Mouse (Mus musculus): ENCODE data around the gene Fkbp1a. TPM values are rescaled to one million over a fixed set of nuclear protein-coding genes. Genes with fewer than 3 reads are reported as not detected.
A peak's percentile ranks its signal among the peaks of the same experiment; 100 is the strongest.

Fkbp1a gene
- polyA plus RNA-seq (2015; fragmentation: Nextera tagmentation; extraction: Ambion mirVana): 537 and 561 TPM in 2 replicates

DNA sequence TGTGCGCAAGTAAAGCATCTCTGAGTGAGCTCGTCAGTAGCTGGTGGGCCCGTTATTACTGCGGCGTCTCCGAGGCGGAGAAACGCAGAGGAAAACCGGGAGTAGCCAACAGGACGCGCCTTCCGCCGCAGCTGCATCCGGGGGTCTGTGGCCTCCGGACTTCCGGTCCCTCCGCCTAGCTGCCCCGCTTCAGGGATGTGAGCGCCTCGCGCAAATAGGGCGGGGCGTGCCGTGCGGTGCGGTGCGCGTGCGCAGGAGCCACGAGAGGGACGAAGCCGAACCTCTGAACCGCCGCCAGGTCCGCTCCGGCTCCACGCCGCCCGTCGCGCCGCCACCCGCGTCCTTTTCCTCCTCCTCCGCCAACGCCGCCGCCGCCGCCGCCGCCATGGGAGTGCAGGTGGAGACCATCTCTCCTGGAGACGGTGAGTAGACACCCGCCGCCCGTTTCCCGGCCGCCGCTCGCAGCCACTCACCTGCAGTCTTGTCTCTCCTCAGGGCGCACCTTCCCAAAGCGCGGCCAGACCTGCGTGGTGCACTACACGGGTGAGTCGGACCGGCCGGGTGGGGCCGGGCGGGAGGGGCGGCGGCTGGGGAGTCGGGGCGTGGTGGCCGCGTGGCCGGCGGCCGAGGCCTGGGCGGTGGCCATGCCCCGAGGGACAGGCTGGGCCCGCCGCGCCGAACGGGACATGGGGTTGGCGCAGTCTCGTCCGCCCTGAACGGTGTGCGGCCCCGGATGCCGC is at the start of gene Fkbp1a:
Gene Fkbp1a (plus strand): TSS at position 161 of the 740 bp plus-strand sequence.
- Histone ChIP-seq H3K27me3 (replicated peaks; ENCODE audit: control insufficient read depth, insufficient read depth, low read length) (no peaks in the 10 kb centered on the region), H3K27ac (ENCODE audit: low read length) (peak within 1 kb of the TSS; percentile 95), H3K4me2 (ENCODE audit: low read depth, low read length) (peak within 1 kb of the TSS; percentile 55), H3K36me3 (ENCODE audit: control insufficient read depth, insufficient read depth, low read length) (0 out of 2 replicates have a peak, but pooled peaks cover 2% of the 10 kb centered on the region), H3K4me3 (ENCODE audit: low read length) (peak within 1 kb of the TSS; percentile 88), H3K9ac (ENCODE audit: low read depth, low read length) (peak within 1 kb of the TSS; percentile 97), H3K4me1 (ENCODE audit: control insufficient read depth, insufficient read depth, low read length) (peaks cover 29% of the 10 kb centered on the region), H3K9me3 (ENCODE audit: control insufficient read depth, low read length) (no peaks in the 10 kb centered on the region)
- under 1% methylated on average over 79 of the region's 93 CpGs for WGBS
- peak; percentile 98 for ATAC-seq

DNA sequence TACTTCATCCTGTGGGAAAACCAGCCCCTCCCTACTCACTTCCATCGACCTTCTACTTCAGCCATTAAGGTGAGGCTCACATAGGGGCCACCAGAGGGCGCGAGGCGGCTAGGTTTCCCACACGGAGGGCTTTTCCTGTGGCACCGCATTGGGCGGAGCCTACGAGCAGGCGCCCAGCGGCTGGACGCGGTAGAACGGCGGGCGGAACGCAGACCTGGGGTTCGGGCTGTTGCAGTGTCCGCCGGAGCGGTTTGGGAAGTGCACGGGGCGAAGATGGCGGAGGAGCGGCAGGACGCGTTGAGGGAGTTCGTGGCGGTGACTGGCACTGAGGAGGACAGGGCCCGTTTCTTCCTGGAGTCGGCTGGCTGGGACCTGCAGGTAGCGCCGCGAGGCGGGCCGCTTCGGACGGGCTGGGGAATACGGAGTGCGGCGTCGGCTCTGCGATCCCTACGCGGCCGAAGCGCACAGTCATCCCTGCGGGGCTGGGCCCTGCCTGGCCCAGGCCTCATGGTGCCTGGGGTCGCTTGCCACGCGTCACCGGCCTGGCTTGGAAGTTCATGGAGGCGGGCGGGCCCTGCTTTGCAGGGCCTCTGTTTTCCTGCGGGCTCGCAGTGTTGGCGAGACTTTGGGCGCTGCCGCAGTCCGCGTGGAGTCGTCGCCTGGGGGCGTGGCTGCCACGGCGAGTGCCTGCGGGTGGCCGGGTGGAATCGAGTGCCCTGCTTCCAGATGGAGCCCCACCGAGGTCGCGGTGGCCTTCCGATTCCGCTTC is 48.1 kb upstream of the Fkbp1a start, which contains the start of gene Nsfl1c:
Gene Nsfl1c (plus strand): TSS at position 148 of the 769 bp plus-strand sequence.
- Histone ChIP-seq H3K4me3 (ENCODE audit: low read length) (peak within 1 kb of the TSS; percentile 97), H3K36me3 (ENCODE audit: control insufficient read depth, insufficient read depth, low read length) (peaks cover 3% of the 10 kb centered on the region; the same call in 1 of the 2 replicates), H3K4me1 (ENCODE audit: control insufficient read depth, insufficient read depth, low read length) (0 out of 2 replicates have a peak, but pooled peaks cover 2% of the 10 kb centered on the region), H3K27me3 (replicated peaks; ENCODE audit: control insufficient read depth, insufficient read depth, low read length) (no peaks in the 10 kb centered on the region), H3K27ac (ENCODE audit: low read length) (peak within 1 kb of the TSS; percentile 23; the same call in 1 of the 2 replicates), H3K9ac (ENCODE audit: low read depth, low read length) (peak within 1 kb of the TSS; percentile 95), H3K9me3 (ENCODE audit: control insufficient read depth, low read length) (no peaks in the 10 kb centered on the region), H3K4me2 (ENCODE audit: low read depth, low read length) (peak within 1 kb of the TSS; percentile 77)
- peak; percentile 100 for ATAC-seq
- under 1% methylated on average over 73 of the region's 73 CpGs for WGBS

DNA sequence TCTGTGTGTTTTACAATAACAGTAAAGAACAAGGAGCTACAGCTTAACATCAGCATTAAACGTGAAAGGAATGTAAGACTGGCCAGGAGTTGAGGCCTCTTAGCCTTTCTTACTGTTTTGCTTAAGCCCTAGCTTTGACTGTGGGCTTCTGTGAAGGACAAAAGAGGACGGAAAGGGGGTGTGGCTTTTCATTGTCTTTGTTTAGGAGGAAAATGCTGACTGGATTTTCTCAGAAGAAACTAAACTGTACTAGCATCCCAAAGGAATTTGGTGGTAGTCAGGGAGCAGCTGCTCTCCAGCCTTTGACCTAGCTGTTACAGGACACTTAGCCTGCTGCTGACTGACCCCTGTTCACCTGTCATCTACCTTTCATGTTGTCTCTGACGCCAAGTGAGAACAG is 43.9 kb upstream of the Fkbp1a start:
- H3K36me3 ChIP-seq (ENCODE audit: control insufficient read depth, insufficient read depth, low read length): peaks cover 6% of the 10 kb centered on the region; the same call in 1 of the 2 replicates
- H3K27me3 ChIP-seq (replicated peaks; ENCODE audit: control insufficient read depth, insufficient read depth, low read length): no peaks in the 10 kb centered on the region
- ATAC-seq: no peak
- no peak overlapping the region for H3K4me3 ChIP-seq (ENCODE audit: low read length)
- H3K9me3 ChIP-seq (ENCODE audit: control insufficient read depth, low read length): no peaks in the 10 kb centered on the region
- WGBS: 65% methylated on average over 3 of the region's 3 CpGs
- no peak overlapping the region for H3K4me2 ChIP-seq (ENCODE audit: low read depth, low read length)
- H3K4me1 ChIP-seq (ENCODE audit: control insufficient read depth, insufficient read depth, low read length): 0 out of 2 replicates have a peak, but pooled peaks cover 2% of the 10 kb centered on the region
- H3K9ac ChIP-seq (ENCODE audit: low read depth, low read length): no peak overlapping the region
- H3K27ac ChIP-seq (ENCODE audit: low read length): no peak overlapping the region

DNA sequence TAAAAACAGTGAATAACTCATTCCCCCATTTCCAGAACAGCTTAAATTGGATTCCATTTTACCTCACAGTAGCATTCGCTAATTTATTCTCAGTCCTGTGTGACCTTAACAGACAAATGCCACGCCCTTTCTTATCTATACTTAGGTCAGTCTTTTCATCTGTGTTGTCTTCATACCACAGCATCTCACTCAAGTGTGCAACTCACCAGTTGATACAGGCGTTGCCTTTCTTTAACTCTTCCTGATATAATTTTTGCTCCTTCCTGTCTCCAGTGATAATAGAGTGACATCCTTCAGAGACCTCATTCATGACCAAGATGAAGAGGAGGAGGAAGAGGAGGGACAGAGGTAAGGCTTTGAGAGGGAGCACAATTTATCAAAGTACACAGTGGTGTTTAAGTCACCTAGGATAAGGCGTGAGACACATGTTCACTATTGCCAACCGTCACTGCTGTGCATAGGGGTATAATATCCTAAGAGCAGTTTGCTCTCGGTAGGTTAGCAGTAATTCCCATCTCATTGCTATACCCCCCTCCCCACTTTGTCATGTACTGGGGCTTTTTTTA is 41.8 kb upstream of the Fkbp1a start:
- no peaks in the 10 kb centered on the region for H3K27me3 ChIP-seq (replicated peaks; ENCODE audit: control insufficient read depth, insufficient read depth, low read length)
- H3K4me2 ChIP-seq (ENCODE audit: low read depth, low read length): no peak overlapping the region
- no peak for ATAC-seq
- H3K4me1 ChIP-seq (ENCODE audit: control insufficient read depth, insufficient read depth, low read length): no peaks in the 10 kb centered on the region
- H3K9ac ChIP-seq (ENCODE audit: low read depth, low read length): no peak overlapping the region
- no peak overlapping the region for H3K27ac ChIP-seq (ENCODE audit: low read length)
- H3K36me3 ChIP-seq (ENCODE audit: control insufficient read depth, insufficient read depth, low read length): peaks cover 12% of the 10 kb centered on the region
- WGBS: 90% methylated on average over 6 of the region's 6 CpGs
- no peaks in the 10 kb centered on the region for H3K9me3 ChIP-seq (ENCODE audit: control insufficient read depth, low read length)
- no peak overlapping the region for H3K4me3 ChIP-seq (ENCODE audit: low read length)

DNA sequence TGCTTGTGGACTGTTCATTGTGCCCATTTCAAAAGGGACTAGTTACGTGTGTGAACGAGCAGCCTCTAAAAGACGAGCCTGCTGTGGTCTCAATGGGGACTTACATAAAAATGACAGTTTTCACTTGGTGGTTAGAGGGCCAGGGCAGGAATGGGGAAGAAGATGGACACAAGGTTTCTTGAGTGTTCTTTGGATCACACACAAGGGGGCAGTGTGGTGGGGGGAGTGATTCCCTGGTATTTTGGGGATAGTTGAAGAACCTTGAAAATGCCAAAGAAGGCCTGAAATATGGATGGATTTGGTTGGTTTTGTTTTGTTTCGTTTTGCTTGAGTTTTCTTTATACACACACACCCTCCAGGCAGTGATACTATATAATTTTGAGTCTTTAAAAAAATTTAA is 38.1 kb upstream of the Fkbp1a start:
- Histone ChIP-seq H3K9me3 (ENCODE audit: control insufficient read depth, low read length) (no peaks in the 10 kb centered on the region), H3K4me1 (ENCODE audit: control insufficient read depth, insufficient read depth, low read length) (no peaks in the 10 kb centered on the region), H3K4me3 (ENCODE audit: low read length) (no peak overlapping the region), H3K4me2 (ENCODE audit: low read depth, low read length) (no peak overlapping the region), H3K36me3 (ENCODE audit: control insufficient read depth, insufficient read depth, low read length) (peaks cover 13% of the 10 kb centered on the region), H3K27me3 (replicated peaks; ENCODE audit: control insufficient read depth, insufficient read depth, low read length) (no peaks in the 10 kb centered on the region), H3K9ac (ENCODE audit: low read depth, low read length) (no peak overlapping the region), H3K27ac (ENCODE audit: low read length) (no peak overlapping the region)
- ATAC-seq: no peak
- 89% methylated on average over 4 of the region's 4 CpGs for WGBS

DNA sequence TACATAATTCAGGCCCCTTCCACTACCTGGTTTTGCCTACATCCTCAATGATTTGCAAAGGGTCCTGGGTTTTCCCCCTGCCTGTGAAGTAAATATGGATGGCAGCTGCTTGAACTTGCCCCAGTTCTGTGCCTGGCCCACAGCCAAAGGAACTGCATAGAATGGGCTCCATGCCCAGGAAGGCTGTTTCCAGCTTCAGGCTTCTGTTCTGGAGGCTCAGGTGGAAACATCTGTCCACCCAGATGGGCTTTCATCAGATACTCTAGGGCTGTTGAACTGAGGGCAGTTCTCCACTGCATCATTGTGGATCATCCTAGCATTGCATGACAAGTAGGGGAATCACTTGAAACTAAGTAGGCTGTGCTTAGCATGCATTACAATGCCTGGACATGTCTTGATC is 30.1 kb upstream of the Fkbp1a start:
- ATAC-seq: no peak
- no peak overlapping the region for H3K4me3 ChIP-seq (ENCODE audit: low read length)

DNA sequence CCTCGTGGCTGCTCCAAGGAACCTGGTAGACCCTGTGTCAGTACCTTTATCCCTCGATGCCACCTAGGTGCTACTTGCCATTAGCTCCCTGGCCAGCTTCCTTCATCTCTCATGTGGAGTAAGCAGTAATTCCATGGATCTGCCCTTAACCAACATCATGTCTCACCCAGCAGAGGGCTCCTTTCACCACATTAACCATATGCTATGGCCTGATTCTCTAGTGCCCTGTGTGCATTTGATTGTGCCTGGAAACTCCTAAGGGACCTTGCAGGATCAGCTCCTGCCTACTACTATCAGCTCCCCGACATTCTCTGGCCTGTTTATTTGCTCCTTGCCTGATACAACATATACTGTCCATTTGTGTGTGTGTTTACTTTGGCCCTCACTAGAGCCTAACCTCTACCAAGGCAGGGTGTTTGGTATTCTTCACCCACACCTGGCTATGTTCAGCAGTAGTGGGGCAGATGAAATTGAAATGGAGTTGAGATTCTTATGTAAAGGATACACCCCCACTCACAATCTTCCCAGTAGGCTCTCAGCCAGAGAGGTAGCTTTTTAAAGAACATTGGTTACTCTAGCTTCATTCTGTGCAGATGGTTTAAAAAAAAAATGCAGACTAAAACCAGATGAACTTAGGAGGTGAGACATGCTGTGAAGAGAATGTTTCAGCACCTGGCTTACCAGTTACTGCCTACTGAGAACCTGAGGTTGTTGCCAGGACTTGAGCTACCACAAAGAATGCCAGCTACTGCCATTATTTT is 28.6 kb upstream of the Fkbp1a start:
- no peak overlapping the region for H3K27ac ChIP-seq (ENCODE audit: low read length)
- H3K4me3 ChIP-seq (ENCODE audit: low read length): no peak overlapping the region
- H3K36me3 ChIP-seq (ENCODE audit: control insufficient read depth, insufficient read depth, low read length): peaks cover 15% of the 10 kb centered on the region; the same call in 1 of the 2 replicates
- H3K9me3 ChIP-seq (ENCODE audit: control insufficient read depth, low read length): no peaks in the 10 kb centered on the region
- no peaks in the 10 kb centered on the region for H3K4me1 ChIP-seq (ENCODE audit: control insufficient read depth, insufficient read depth, low read length)
- ATAC-seq: no peak
- no peak overlapping the region for H3K4me2 ChIP-seq (ENCODE audit: low read depth, low read length)
- H3K27me3 ChIP-seq (replicated peaks; ENCODE audit: control insufficient read depth, insufficient read depth, low read length): no peaks in the 10 kb centered on the region
- no peak overlapping the region for H3K9ac ChIP-seq (ENCODE audit: low read depth, low read length)
- 86% methylated on average over 3 of the region's 3 CpGs for WGBS

More for the DNA sequence above, 30.1 kb upstream of the Fkbp1a start:
- no peaks in the 10 kb centered on the region for H3K9me3 ChIP-seq (ENCODE audit: control insufficient read depth, low read length)
- H3K27me3 ChIP-seq (replicated peaks; ENCODE audit: control insufficient read depth, insufficient read depth, low read length): no peaks in the 10 kb centered on the region
- no peaks in the 10 kb centered on the region for H3K4me1 ChIP-seq (ENCODE audit: control insufficient read depth, insufficient read depth, low read length)
- H3K4me2 ChIP-seq (ENCODE audit: low read depth, low read length): no peak overlapping the region
- no peak overlapping the region for H3K9ac ChIP-seq (ENCODE audit: low read depth, low read length)
- no peak overlapping the region for H3K27ac ChIP-seq (ENCODE audit: low read length)
- H3K36me3 ChIP-seq (ENCODE audit: control insufficient read depth, insufficient read depth, low read length): peaks cover 15% of the 10 kb centered on the region; the same call in 1 of the 2 replicates

DNA sequence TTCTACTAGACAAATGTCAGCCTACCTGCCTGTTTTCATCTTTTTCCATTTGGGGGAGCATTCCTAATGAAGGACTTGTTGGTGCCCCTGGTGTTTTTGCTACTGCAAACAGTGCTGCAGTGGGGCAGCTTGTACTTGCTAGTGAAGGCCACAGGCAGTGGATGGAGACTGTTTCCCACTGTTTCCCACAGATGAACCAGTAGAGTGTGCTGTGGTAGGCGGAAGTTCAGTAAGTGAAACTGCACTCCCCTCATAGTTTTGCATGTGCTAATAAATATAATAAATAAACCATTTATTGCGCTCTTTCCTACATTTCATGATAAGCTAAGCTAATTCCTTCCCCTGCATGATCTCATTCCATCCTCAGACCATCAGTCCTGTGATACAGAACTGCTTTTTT is 23.3 kb upstream of the Fkbp1a start:
- Histone ChIP-seq H3K4me1 (ENCODE audit: control insufficient read depth, insufficient read depth, low read length) (no peaks in the 10 kb centered on the region), H3K4me2 (ENCODE audit: low read depth, low read length) (no peak overlapping the region), H3K27ac (ENCODE audit: low read length) (no peak overlapping the region), H3K9me3 (ENCODE audit: control insufficient read depth, low read length) (no peaks in the 10 kb centered on the region), H3K27me3 (replicated peaks; ENCODE audit: control insufficient read depth, insufficient read depth, low read length) (no peaks in the 10 kb centered on the region), H3K36me3 (ENCODE audit: control insufficient read depth, insufficient read depth, low read length) (no peaks in the 10 kb centered on the region), H3K4me3 (ENCODE audit: low read length) (no peak overlapping the region), H3K9ac (ENCODE audit: low read depth, low read length) (no peak overlapping the region)
- WGBS: 82% methylated on average over 2 of the region's 2 CpGs
- no peak for ATAC-seq

Data from intestine, embryonic 16.5 days (tissue).